Mouse (Mus musculus): ENCODE data around the gene Sema3d.

GRCm38 (mm10) chr5:12454946-12455345, 71.8 kb downstream of the Sema3d start:
- TF ChIP-seq CTCF (IDR thresholded peaks at IDR 0.05; ENCODE audit: insufficient read depth, low read length) = no peak
- no peak for TF ChIP-seq POLR2A (IDR thresholded peaks at IDR 0.05; ENCODE audit: borderline replicate concordance, extremely low read depth, low read depth, low read length)

All from lung, adult 2 months (tissue).